Mouse (Mus musculus) gastrocnemius, adult 8-10 months (tissue): ENCODE data around the gene Bbs4. TPM values are rescaled to one million over a fixed set of nuclear protein-coding genes. Genes with fewer than 3 reads are reported as not detected.
A peak's percentile ranks its signal among the peaks of the same experiment; 100 is the strongest.

Experiments used
- DNase-seq, 2 experiments: peaks; one replicate each; pipeline ENCODE4 v3.0.0; 2022; ENCODE audit warnings: low spot score in 2 of 2
- total RNA-seq, 4 experiments: library from RNA; stranded (reverse); gene quantifications; 2 replicates each; pipeline ENCODE4 v1.2.4; 2022

Gene Bbs4
- total RNA-seq, 4 experiments from 2014 or later = 4.2 to 7.1 (median 5.0) TPM

GRCm38 (mm10) chr9:59292493-59292875, 60.8 kb downstream of the Bbs4 start:
- DNase-seq = no peak

- DNase-seq = no peak
Observed at GRCm38 (mm10) chr9:59291688-59292492, 61.4 kb downstream of the Bbs4 start.

- DNase-seq = peak; percentile 96 to 98
Observed at GRCm38 (mm10) chr9:59290957-59291687, 62.2 kb downstream of the Bbs4 start, which contains the start of gene Adpgk. TSS of gene Adpgk (plus strand) at chr9:59291558.

- no peak for DNase-seq
Observed at GRCm38 (mm10) chr9:59289529-59290115, 63.7 kb downstream of the Bbs4 start.

GRCm38 (mm10) chr9:59288685-59289410, 64.5 kb downstream of the Bbs4 start:
- no peak for DNase-seq

GRCm38 (mm10) chr9:59288058-59288457, 65.2 kb downstream of the Bbs4 start:
- DNase-seq = no peak

- DNase-seq = no peak
Observed at GRCm38 (mm10) chr9:59285614-59286013, 67.7 kb downstream of the Bbs4 start.

- DNase-seq = no peak
Observed at GRCm38 (mm10) chr9:59282683-59282986, 70.7 kb downstream of the Bbs4 start.

- peak; percentile 61 to 71 for DNase-seq
Observed at GRCm38 (mm10) chr9:59281871-59282682, 71.2 kb downstream of the Bbs4 start.

GRCm38 (mm10) chr9:59280888-59281287, 72.4 kb downstream of the Bbs4 start:
- DNase-seq = no peak

GRCm38 (mm10) chr9:59278694-59279093, 74.6 kb downstream of the Bbs4 start:
- no peak for DNase-seq

- peak; percentile 44 to 57 for DNase-seq
Observed at GRCm38 (mm10) chr9:59278199-59278598, 75.1 kb downstream of the Bbs4 start.

GRCm38 (mm10) chr9:59274846-59275455, 78.4 kb downstream of the Bbs4 start:
- no peak for DNase-seq

- no peak for DNase-seq
Observed at GRCm38 (mm10) chr9:59273199-59273598, 80.1 kb downstream of the Bbs4 start.

Other genes with a start within 250 kb of the Bbs4 start
- gene Adpgk, start 62.0 kb downstream of the Bbs4 start, total RNA-seq = 1 to 10 TPM; 6.1 to 7.6 (median 7.3) TPM
- gene Arih1, start 133.1 kb upstream of the Bbs4 start, total RNA-seq = 100 to 1,000 TPM; 101 to 124 (median 111) TPM
- 10 to 100 TPM; 36.4 to 39.3 (median 39.1) TPM for gene Hexa, start 186.0 kb upstream of the Bbs4 start, total RNA-seq
- under 1 TPM in 3 of 4 experiments, not detected in 1; 0.36 to 0.86 (median 0.54) TPM for gene Tmem202, start 186.3 kb upstream of the Bbs4 start, total RNA-seq
- not detected for gene Celf6, start 224.4 kb upstream of the Bbs4 start, total RNA-seq